Mouse (Mus musculus): Measurements from ENCODE around the gene Insrr. TPM values are rescaled to one million over a fixed set of nuclear protein-coding genes. Genes with fewer than 3 reads are reported as not detected.

Insrr gene
- 0.50 and 0.79 TPM in 2 replicates for total RNA-seq (2017)

- peak in 1 of 2 experiments; percentile 30; a peak in 1 of 4 replicates for ATAC-seq (replicated peaks in 1 of 2; ENCODE audit: insufficient read depth in 1 of 2, low FRiP score in 2 of 2, low TSS enrichment in 1 of 2, low read depth in 1 of 2, poor library complexity in 2 of 2, severe bottlenecking in 2 of 2)
These were observed at the start of gene Insrr for GRCm38 (mm10) chr3:87796736-87797334. Gene Insrr, plus strand, starts transcription at chr3:87796951.

GRCm38 (mm10) chr3:87748431-87748830 lies 48.3 kb upstream of the Insrr start, which contains the start of gene Lrrc71:
Gene Lrrc71, minus strand, starts transcription at chr3:87748625.
- ATAC-seq (replicated peaks in 1 of 2; ENCODE audit: insufficient read depth in 1 of 2, low FRiP score in 2 of 2, low TSS enrichment in 1 of 2, low read depth in 1 of 2, poor library complexity in 2 of 2, severe bottlenecking in 2 of 2), result no peak

- peak; percentile 61 to 72 for ATAC-seq (replicated peaks in 1 of 2; ENCODE audit: insufficient read depth in 1 of 2, low FRiP score in 2 of 2, low TSS enrichment in 1 of 2, low read depth in 1 of 2, poor library complexity in 2 of 2, severe bottlenecking in 2 of 2)
These were observed 47.7 kb upstream of the Insrr start for GRCm38 (mm10) chr3:87749036-87749435.

- no peak for ATAC-seq (replicated peaks in 1 of 2; ENCODE audit: insufficient read depth in 1 of 2, low FRiP score in 2 of 2, low TSS enrichment in 1 of 2, low read depth in 1 of 2, poor library complexity in 2 of 2, severe bottlenecking in 2 of 2)
These were observed 46.8 kb upstream of the Insrr start for GRCm38 (mm10) chr3:87749977-87750376.

GRCm38 (mm10) chr3:87752567-87752966 lies 44.2 kb upstream of the Insrr start:
- ATAC-seq (replicated peaks in 1 of 2; ENCODE audit: insufficient read depth in 1 of 2, low FRiP score in 2 of 2, low TSS enrichment in 1 of 2, low read depth in 1 of 2, poor library complexity in 2 of 2, severe bottlenecking in 2 of 2), result no peak

- no peak for ATAC-seq (replicated peaks in 1 of 2; ENCODE audit: insufficient read depth in 1 of 2, low FRiP score in 2 of 2, low TSS enrichment in 1 of 2, low read depth in 1 of 2, poor library complexity in 2 of 2, severe bottlenecking in 2 of 2)
These were observed 42.9 kb upstream of the Insrr start for GRCm38 (mm10) chr3:87753829-87754228.

GRCm38 (mm10) chr3:87755964-87756363 lies 40.8 kb upstream of the Insrr start:
- peak; percentile 80 to 84 for ATAC-seq (replicated peaks in 1 of 2; ENCODE audit: insufficient read depth in 1 of 2, low FRiP score in 2 of 2, low TSS enrichment in 1 of 2, low read depth in 1 of 2, poor library complexity in 2 of 2, severe bottlenecking in 2 of 2)

- ATAC-seq (replicated peaks in 1 of 2; ENCODE audit: insufficient read depth in 1 of 2, low FRiP score in 2 of 2, low TSS enrichment in 1 of 2, low read depth in 1 of 2, poor library complexity in 2 of 2, severe bottlenecking in 2 of 2), result no peak
These were observed 40.3 kb upstream of the Insrr start for GRCm38 (mm10) chr3:87756488-87756887.

- ATAC-seq (replicated peaks in 1 of 2; ENCODE audit: insufficient read depth in 1 of 2, low FRiP score in 2 of 2, low TSS enrichment in 1 of 2, low read depth in 1 of 2, poor library complexity in 2 of 2, severe bottlenecking in 2 of 2), result no peak
These were observed 38.1 kb upstream of the Insrr start for GRCm38 (mm10) chr3:87758641-87759040.

GRCm38 (mm10) chr3:87761408-87762375 lies 35.1 kb upstream of the Insrr start:
- no peak for ATAC-seq (replicated peaks in 1 of 2; ENCODE audit: insufficient read depth in 1 of 2, low FRiP score in 2 of 2, low TSS enrichment in 1 of 2, low read depth in 1 of 2, poor library complexity in 2 of 2, severe bottlenecking in 2 of 2)

- no peak for ATAC-seq (replicated peaks in 1 of 2; ENCODE audit: insufficient read depth in 1 of 2, low FRiP score in 2 of 2, low TSS enrichment in 1 of 2, low read depth in 1 of 2, poor library complexity in 2 of 2, severe bottlenecking in 2 of 2)
These were observed 33.5 kb upstream of the Insrr start for GRCm38 (mm10) chr3:87763202-87763601.

- ATAC-seq (replicated peaks in 1 of 2; ENCODE audit: insufficient read depth in 1 of 2, low FRiP score in 2 of 2, low TSS enrichment in 1 of 2, low read depth in 1 of 2, poor library complexity in 2 of 2, severe bottlenecking in 2 of 2), result no peak
These were observed 33.0 kb upstream of the Insrr start for GRCm38 (mm10) chr3:87763683-87764289.

GRCm38 (mm10) chr3:87764506-87764905 lies 32.2 kb upstream of the Insrr start:
- no peak for ATAC-seq (replicated peaks in 1 of 2; ENCODE audit: insufficient read depth in 1 of 2, low FRiP score in 2 of 2, low TSS enrichment in 1 of 2, low read depth in 1 of 2, poor library complexity in 2 of 2, severe bottlenecking in 2 of 2)

- ATAC-seq (replicated peaks in 1 of 2; ENCODE audit: insufficient read depth in 1 of 2, low FRiP score in 2 of 2, low TSS enrichment in 1 of 2, low read depth in 1 of 2, poor library complexity in 2 of 2, severe bottlenecking in 2 of 2), result peak; percentile 84 to 88
These were observed 31.7 kb upstream of the Insrr start for GRCm38 (mm10) chr3:87765091-87765490.

GRCm38 (mm10) chr3:87765631-87766283 lies 31.0 kb upstream of the Insrr start:
- ATAC-seq (replicated peaks in 1 of 2; ENCODE audit: insufficient read depth in 1 of 2, low FRiP score in 2 of 2, low TSS enrichment in 1 of 2, low read depth in 1 of 2, poor library complexity in 2 of 2, severe bottlenecking in 2 of 2), result no peak

GRCm38 (mm10) chr3:87766284-87766667 lies 30.5 kb upstream of the Insrr start:
- no peak for ATAC-seq (replicated peaks in 1 of 2; ENCODE audit: insufficient read depth in 1 of 2, low FRiP score in 2 of 2, low TSS enrichment in 1 of 2, low read depth in 1 of 2, poor library complexity in 2 of 2, severe bottlenecking in 2 of 2)

GRCm38 (mm10) chr3:87767764-87768163 lies 29.0 kb upstream of the Insrr start:
- ATAC-seq (replicated peaks in 1 of 2; ENCODE audit: insufficient read depth in 1 of 2, low FRiP score in 2 of 2, low TSS enrichment in 1 of 2, low read depth in 1 of 2, poor library complexity in 2 of 2, severe bottlenecking in 2 of 2), result no peak
